Mouse (Mus musculus) liver, embryonic 13.5 days (tissue): ENCODE measurements at regions not wholly inside any gene's neighbourhood (a gene's known extent, or its start where the extent isn't known, plus 50 kb on each side); places are given as distances from the start of the nearest gene placed in this dataset.

ENCODE experiments used
- ATAC-seq: fragments of 200-750 bp; cut with Nextera tagmentation; 2 replicates; pipeline ENCODE4 v1.8.0; 2017; ENCODE audit warnings: low read depth, mild to moderate bottlenecking, moderate number of reproducible peaks, moderate library complexity
- DNase-seq: peaks from one replicate; pipeline ENCODE4 v3.0.0; 2022
- H3K27ac ChIP-seq: fragments of 300-500 bp; sonication (generic); 2 replicates; pipeline ENCODE4 v1.5.1; 2015; ENCODE audit warnings: moderate library complexity, mild to moderate bottlenecking, inconsistent platforms
- H3K27me3 ChIP-seq: fragments of 300-500 bp; sonication (generic); 2 replicates; pipeline ENCODE4 v1.6.1; 2015; ENCODE audit warnings: mild to moderate bottlenecking, inconsistent platforms
- H3K36me3 ChIP-seq: fragments of 300-500 bp; sonication (generic); 2 replicates; pipeline ENCODE4 v1.6.1; 2015; ENCODE audit warnings: mild to moderate bottlenecking, inconsistent platforms
- H3K4me1 ChIP-seq: fragments of 300-500 bp; sonication (generic); replicated peaks from 2 replicates; pipeline ENCODE4 v1.6.1; 2015; ENCODE audit warnings: inconsistent platforms
- H3K4me2 ChIP-seq: fragments of 300-500 bp; sonication (generic); 2 replicates; pipeline ENCODE4 v1.6.1; 2015; ENCODE audit warnings: inconsistent platforms, mild to moderate bottlenecking, moderate library complexity
- H3K4me3 ChIP-seq: fragments of 300-500 bp; sonication (generic); replicated peaks from 2 replicates; pipeline ENCODE4 v1.5.1; 2015; ENCODE audit warnings: mild to moderate bottlenecking, inconsistent platforms
- H3K9ac ChIP-seq: fragments of 300-500 bp; sonication (generic); 2 replicates; pipeline ENCODE4 v1.6.1; 2015; ENCODE audit warnings: mild to moderate bottlenecking, inconsistent platforms
- H3K9me3 ChIP-seq: fragments of 300-500 bp; sonication (generic); replicated peaks from 2 replicates; pipeline ENCODE4 v1.6.1; 2016; ENCODE audit warnings: inconsistent platforms
- WGBS: fragments of 180-500 bp; shearing (Covaris S2); methylation state at CpG from one replicate; pipeline ENCODE4 v1.1.7; 2015; ENCODE audit not compliant: insufficient replicate concordance; 5-methylcytosine and 5-hydroxymethylcytosine counted together

GRCm38 (mm10) chr4:8417821-8418220 is 179.0 kb upstream of the Car8 start:
- no peak overlapping the region for H3K4me2 ChIP-seq
- no peak for DNase-seq
- H3K9ac ChIP-seq = no peak overlapping the region
- WGBS = 20% methylated on average over 5 of the region's 5 CpGs
- ATAC-seq = no peak
- no peak overlapping the region for H3K4me3 ChIP-seq
- no peaks in the 10 kb centered on the region for H3K9me3 ChIP-seq
- H3K36me3 ChIP-seq = no peaks in the 10 kb centered on the region
- H3K27me3 ChIP-seq = no peaks in the 10 kb centered on the region
- no peaks in the 10 kb centered on the region for H3K4me1 ChIP-seq
- no peak overlapping the region for H3K27ac ChIP-seq

GRCm38 (mm10) chr4:8413307-8413706 is 174.5 kb upstream of the Car8 start:
- Histone ChIP-seq H3K27me3 (no peaks in the 10 kb centered on the region), H3K27ac (no peak overlapping the region), H3K4me2 (no peak overlapping the region), H3K4me3 (no peak overlapping the region), H3K4me1 (no peaks in the 10 kb centered on the region), H3K36me3 (no peaks in the 10 kb centered on the region), H3K9me3 (no peaks in the 10 kb centered on the region), H3K9ac (no peak overlapping the region)
- no peak for DNase-seq
- ATAC-seq = no peak

- no peaks in the 10 kb centered on the region for H3K9me3 ChIP-seq
- H3K4me2 ChIP-seq = no peak overlapping the region
- H3K4me3 ChIP-seq = no peak overlapping the region
- no peaks in the 10 kb centered on the region for H3K36me3 ChIP-seq
- H3K9ac ChIP-seq = no peak overlapping the region
- H3K27me3 ChIP-seq = no peaks in the 10 kb centered on the region
- no peak overlapping the region for H3K27ac ChIP-seq
- 63% methylated on average over 2 of the region's 2 CpGs for WGBS
- no peak for ATAC-seq
- H3K4me1 ChIP-seq = no peaks in the 10 kb centered on the region
- DNase-seq = no peak
Measured at GRCm38 (mm10) chr4:8400069-8400468, 161.2 kb upstream of the Car8 start.

GRCm38 (mm10) chr4:8399430-8399829 is 160.6 kb upstream of the Car8 start:
- ATAC-seq (no peak), DNase-seq (no peak)
- H3K9ac ChIP-seq = no peak overlapping the region
- H3K9me3 ChIP-seq = no peaks in the 10 kb centered on the region
- H3K27me3 ChIP-seq = no peaks in the 10 kb centered on the region
- no peak overlapping the region for H3K4me3 ChIP-seq
- no peak overlapping the region for H3K27ac ChIP-seq
- no peaks in the 10 kb centered on the region for H3K4me1 ChIP-seq
- H3K4me2 ChIP-seq = no peak overlapping the region
- H3K36me3 ChIP-seq = no peaks in the 10 kb centered on the region
- WGBS = 47% methylated on average over 1 of the region's 1 CpGs

DNA sequence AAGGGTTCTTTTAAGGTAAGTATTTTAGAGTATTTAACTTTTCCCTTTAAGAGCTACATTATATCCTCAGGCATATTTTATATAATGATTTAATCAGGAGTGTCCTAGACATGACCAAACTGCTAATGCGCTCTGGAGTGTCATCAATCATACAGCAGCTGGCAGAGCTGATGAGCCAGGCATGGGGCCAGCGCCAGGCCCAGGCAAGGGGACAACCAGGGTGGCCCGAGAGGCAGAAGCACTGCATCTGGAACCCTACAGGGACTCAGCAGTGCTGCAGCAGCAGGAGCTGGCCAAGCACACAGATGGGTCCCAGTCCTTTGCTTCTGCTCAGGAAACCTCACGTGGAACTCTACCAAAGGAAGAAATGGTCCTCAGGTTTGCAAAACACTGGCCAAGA is 160.1 kb upstream of the Car8 start:
- H3K36me3 ChIP-seq = no peaks in the 10 kb centered on the region
- H3K4me1 ChIP-seq = no peaks in the 10 kb centered on the region
- no peak overlapping the region for H3K4me2 ChIP-seq
- H3K9ac ChIP-seq = no peak overlapping the region
- DNase-seq = no peak
- H3K9me3 ChIP-seq = no peaks in the 10 kb centered on the region
- no peaks in the 10 kb centered on the region for H3K27me3 ChIP-seq
- 66% methylated on average over 4 of the region's 4 CpGs for WGBS
- no peak for ATAC-seq
- H3K27ac ChIP-seq = no peak overlapping the region
- H3K4me3 ChIP-seq = no peak overlapping the region

DNA sequence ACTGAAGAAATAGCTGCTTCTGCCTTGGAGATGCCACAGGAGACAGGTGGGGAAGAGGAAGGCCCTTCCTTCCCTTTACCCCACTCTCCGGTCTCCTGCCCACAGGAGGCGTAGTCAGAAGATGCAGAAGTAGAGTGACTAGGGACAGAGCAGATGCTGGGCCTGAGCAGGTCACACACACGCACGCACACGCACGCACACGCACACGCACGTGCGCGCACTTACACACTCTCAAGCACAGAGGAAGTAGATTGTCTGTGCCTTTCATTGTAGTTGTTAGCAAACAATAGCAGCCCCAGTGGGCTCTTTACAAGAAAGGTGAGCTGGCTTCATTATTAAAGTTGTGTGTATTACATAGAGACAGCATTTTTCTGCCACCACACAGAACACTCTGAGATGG is 144.3 kb upstream of the Car8 start:
- no peaks in the 10 kb centered on the region for H3K4me1 ChIP-seq
- H3K4me3 ChIP-seq = no peak overlapping the region
- H3K4me2 ChIP-seq = no peak overlapping the region
- H3K27ac ChIP-seq = no peak overlapping the region
- ATAC-seq (no peak), DNase-seq (no peak)
- H3K36me3 ChIP-seq = no peaks in the 10 kb centered on the region
- no peaks in the 10 kb centered on the region for H3K9me3 ChIP-seq
- H3K27me3 ChIP-seq = no peaks in the 10 kb centered on the region
- WGBS = 79% methylated on average over 11 of the region's 11 CpGs
- H3K9ac ChIP-seq = no peak overlapping the region

DNA sequence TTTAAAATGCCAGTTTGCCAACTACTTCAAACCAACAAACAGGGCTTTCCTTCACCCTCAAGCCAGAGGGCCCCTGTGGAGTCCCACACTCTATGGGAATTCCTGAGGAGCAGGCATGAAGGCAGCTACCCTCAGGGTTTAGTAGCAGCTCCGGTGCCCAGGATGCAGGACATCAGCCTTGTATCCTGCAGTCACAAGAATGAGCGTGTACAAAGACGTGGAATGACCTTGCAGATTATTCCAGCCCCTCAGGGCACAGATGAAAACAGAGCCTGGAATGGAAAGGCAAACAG is 143.2 kb upstream of the Car8 start:
- Histone ChIP-seq H3K27me3 (no peaks in the 10 kb centered on the region), H3K9me3 (no peaks in the 10 kb centered on the region), H3K4me2 (no peak overlapping the region), H3K27ac (no peak overlapping the region), H3K4me1 (no peaks in the 10 kb centered on the region), H3K36me3 (no peaks in the 10 kb centered on the region), H3K4me3 (no peak overlapping the region), H3K9ac (no peak overlapping the region)
- DNase-seq (no peak), ATAC-seq (no peak)
- WGBS = 45% methylated on average over 3 of the region's 3 CpGs

GRCm38 (mm10) chr4:8381408-8382124 is 142.7 kb upstream of the Car8 start:
- Histone ChIP-seq H3K27me3 (no peaks in the 10 kb centered on the region), H3K9ac (no peak overlapping the region), H3K36me3 (no peaks in the 10 kb centered on the region), H3K27ac (no peak overlapping the region), H3K4me1 (no peaks in the 10 kb centered on the region), H3K4me3 (no peak overlapping the region), H3K9me3 (no peaks in the 10 kb centered on the region), H3K4me2 (no peak overlapping the region)
- no peak for ATAC-seq
- WGBS = 49% methylated on average over 13 of the region's 13 CpGs
- no peak for DNase-seq

DNA sequence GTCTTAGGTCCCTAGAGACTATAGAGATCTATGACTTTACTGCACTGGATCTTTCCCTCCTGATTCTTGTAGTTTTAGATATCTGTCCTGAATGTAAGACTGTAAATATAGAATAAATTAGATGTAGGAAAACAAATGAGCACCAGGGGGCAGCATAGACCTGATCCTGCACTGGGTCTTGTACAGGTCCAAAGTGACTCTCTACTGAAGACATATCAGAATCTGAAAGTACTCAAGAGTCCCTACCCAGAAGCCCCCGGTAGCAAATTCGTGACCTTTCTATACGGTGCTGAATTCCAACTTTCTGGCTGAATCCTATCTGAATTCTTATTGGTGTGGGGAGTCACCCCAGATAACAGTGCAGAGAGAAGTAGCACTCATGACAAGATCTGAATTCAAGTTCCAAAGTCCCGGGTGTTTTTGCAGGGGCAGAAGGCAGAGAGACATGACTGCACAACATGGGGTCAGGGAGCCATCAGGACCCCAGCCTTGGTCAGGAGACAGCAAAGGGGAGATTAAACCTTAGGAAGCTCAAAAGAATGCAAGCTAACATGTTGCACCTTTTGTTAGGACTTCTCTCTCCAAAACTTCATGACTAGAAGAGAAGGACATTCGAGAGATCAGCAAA is 142.0 kb upstream of the Car8 start:
- ATAC-seq (no peak), DNase-seq (no peak)
- Histone ChIP-seq H3K9ac (no peak overlapping the region), H3K27ac (no peak overlapping the region), H3K4me3 (no peak overlapping the region), H3K27me3 (no peaks in the 10 kb centered on the region), H3K36me3 (no peaks in the 10 kb centered on the region), H3K4me1 (no peaks in the 10 kb centered on the region), H3K9me3 (no peaks in the 10 kb centered on the region), H3K4me2 (no peak overlapping the region)
- 50% methylated on average over 5 of the region's 5 CpGs for WGBS

DNA sequence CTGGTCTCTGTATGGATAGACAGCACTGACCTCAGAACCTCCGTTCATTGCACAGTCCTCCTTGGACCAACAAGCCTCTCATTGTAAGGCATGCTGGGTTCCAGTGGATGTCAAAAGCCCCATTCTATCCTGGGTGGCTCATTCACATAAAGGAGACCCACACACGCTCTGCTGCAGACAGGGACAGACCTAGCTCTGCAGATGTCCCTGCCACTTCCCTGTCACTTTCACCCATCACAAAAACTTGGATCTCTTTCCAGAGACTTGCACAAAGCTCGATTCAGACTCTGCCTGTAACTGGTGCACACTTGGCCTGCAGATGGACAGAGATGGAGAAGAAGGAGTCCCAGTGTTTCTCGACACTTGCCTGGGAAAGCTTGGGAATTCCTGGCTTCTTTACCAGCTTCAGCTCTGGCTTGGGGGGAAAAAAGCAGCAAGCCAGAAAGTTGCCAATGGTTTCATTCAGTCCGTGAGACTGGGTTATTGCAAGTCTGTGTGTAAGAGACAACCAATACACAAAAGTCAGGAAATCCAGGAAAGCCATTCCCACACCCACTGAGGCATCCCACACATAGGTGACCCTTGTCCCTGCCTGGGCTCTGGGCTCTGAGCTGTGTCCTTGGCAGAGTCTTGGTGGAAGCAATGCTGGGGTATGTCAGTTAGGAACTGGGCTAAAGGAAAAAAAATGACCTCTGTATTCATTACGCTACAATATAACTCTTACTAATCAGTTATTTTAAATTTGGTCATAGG is 136.1 kb upstream of the Car8 start:
- no peak overlapping the region for H3K27ac ChIP-seq
- no peak overlapping the region for H3K4me3 ChIP-seq
- no peaks in the 10 kb centered on the region for H3K9me3 ChIP-seq
- no peaks in the 10 kb centered on the region for H3K36me3 ChIP-seq
- no peak overlapping the region for H3K9ac ChIP-seq
- H3K4me1 ChIP-seq = no peaks in the 10 kb centered on the region
- no peak for ATAC-seq
- WGBS = 60% methylated on average over 6 of the region's 6 CpGs
- H3K27me3 ChIP-seq = no peaks in the 10 kb centered on the region
- no peak overlapping the region for H3K4me2 ChIP-seq
- no peak for DNase-seq

GRCm38 (mm10) chr4:8374061-8374460 is 135.2 kb upstream of the Car8 start:
- no peaks in the 10 kb centered on the region for H3K27me3 ChIP-seq
- no peak overlapping the region for H3K4me2 ChIP-seq
- WGBS = 51% methylated on average over 3 of the region's 3 CpGs
- no peaks in the 10 kb centered on the region for H3K36me3 ChIP-seq
- no peak for DNase-seq
- no peak overlapping the region for H3K4me3 ChIP-seq
- no peak overlapping the region for H3K27ac ChIP-seq
- no peaks in the 10 kb centered on the region for H3K4me1 ChIP-seq
- ATAC-seq = no peak
- no peak overlapping the region for H3K9ac ChIP-seq
- no peaks in the 10 kb centered on the region for H3K9me3 ChIP-seq

DNA sequence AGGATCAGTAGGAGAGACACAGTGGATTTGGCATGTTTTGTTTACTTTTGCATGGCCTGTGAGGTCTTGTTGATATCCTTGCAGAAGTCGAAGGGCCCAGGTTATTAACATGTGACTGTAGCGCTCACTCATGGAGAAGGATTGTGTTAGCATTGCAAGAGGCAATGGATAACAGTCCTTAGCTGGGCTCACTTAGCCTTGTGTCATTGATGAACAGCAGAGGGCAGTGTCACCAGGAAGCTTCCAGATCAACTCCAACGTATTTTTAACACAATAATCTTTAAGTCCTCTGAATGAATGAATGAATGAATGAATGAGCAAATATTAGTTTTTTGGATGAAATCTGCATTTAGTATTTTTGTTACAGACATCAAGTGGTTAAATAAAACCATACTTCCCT is 133.2 kb upstream of the Car8 start:
- no peaks in the 10 kb centered on the region for H3K36me3 ChIP-seq

More for the DNA sequence above, 133.2 kb upstream of the Car8 start:
- Histone ChIP-seq H3K4me2 (no peak overlapping the region), H3K4me1 (no peaks in the 10 kb centered on the region), H3K9me3 (no peaks in the 10 kb centered on the region), H3K27me3 (no peaks in the 10 kb centered on the region), H3K4me3 (no peak overlapping the region), H3K9ac (no peak overlapping the region), H3K27ac (no peak overlapping the region)
- WGBS = 57% methylated on average over 3 of the region's 3 CpGs
- no peak for ATAC-seq
- no peak for DNase-seq
